Mouse (Mus musculus) lung, postnatal 0 days (tissue): ENCODE results near the gene Fam234a.

Experiments used
- CTCF ChIP-seq: IDR thresholded peaks from 2 replicates; pipeline ENCODE4 v1.5.1; 2016; ENCODE audit warnings: antibody characterized with exemption, mild to moderate bottlenecking
- EP300 ChIP-seq: IDR thresholded peaks from 2 replicates; pipeline ENCODE4 v1.6.1; 2016; ENCODE audit warnings: antibody characterized with exemption, mild to moderate bottlenecking, control low read depth

DNA sequence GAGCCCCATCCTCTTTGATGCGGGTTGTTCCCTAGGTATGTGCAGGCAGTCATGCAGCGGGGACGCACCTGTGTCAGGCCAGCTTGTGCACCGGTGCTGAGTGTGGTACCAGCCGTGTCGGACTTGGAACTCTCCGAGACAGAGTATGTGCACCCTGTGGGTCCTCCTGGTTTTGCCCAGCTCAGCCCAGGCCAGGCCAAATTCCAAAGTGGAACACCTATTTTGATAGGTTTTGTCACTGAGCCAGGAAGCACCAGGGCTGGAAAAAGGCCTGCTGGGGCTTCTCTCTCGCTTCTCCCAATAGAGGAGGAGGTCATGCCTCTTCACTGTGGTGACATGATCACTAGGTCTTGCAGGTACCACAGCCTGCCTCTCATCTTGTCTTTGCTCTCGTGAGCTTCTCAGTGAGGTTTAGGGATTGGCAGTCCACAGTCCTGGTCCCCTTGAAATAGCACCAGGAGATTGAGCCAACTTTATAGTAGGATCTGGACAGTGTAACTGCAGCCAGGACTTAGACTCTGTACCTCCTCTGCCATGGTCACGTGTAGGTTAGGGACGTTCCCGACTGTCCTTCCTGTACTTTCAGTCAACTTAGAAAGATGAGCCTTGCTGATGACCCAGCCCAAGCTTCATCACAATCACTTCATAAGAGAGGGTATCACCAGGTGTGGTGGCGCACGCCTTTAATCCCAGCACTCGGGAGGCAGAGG, 51.4 kb downstream of the Fam234a start:
- TF ChIP-seq EP300: no peak
- TF ChIP-seq CTCF: no peak
